Mouse (Mus musculus) embryo, embryonic 10 days (tissue): ENCODE measurements around the gene Plekhm2.

ENCODE experiments used
- DNase-seq: peaks from one replicate; pipeline ENCODE4 v3.0.0-alpha.2; 2015; ENCODE audit warnings: low spot score

The Plekhm2 gene

GRCm38 (mm10) chr4:141632111-141632873 lies 32.4 kb downstream of the Plekhm2 start:
- DNase-seq: no peak

- DNase-seq: no peak
Measured at GRCm38 (mm10) chr4:141631250-141631649, 33.4 kb downstream of the Plekhm2 start.

GRCm38 (mm10) chr4:141630021-141630420 lies 34.7 kb downstream of the Plekhm2 start:
- DNase-seq: no peak

GRCm38 (mm10) chr4:141628661-141629060 lies 36.0 kb downstream of the Plekhm2 start:
- no peak for DNase-seq

- DNase-seq: no peak
Measured at GRCm38 (mm10) chr4:141627502-141627901, 37.2 kb downstream of the Plekhm2 start.

GRCm38 (mm10) chr4:141625774-141626550 lies 38.7 kb downstream of the Plekhm2 start:
- no peak for DNase-seq

GRCm38 (mm10) chr4:141624983-141625773 lies 39.5 kb downstream of the Plekhm2 start:
- DNase-seq: peak; percentile 53

- DNase-seq: no peak
Measured at GRCm38 (mm10) chr4:141624134-141624533, 40.6 kb downstream of the Plekhm2 start.

- DNase-seq: peak; percentile 52
Measured at GRCm38 (mm10) chr4:141623666-141624065, 41.0 kb downstream of the Plekhm2 start, which contains the start of gene Slc25a34. Slc25a34 (minus strand) TSS chr4:141623821.

- DNase-seq: no peak
Measured at GRCm38 (mm10) chr4:141623037-141623436, 41.7 kb downstream of the Plekhm2 start.

GRCm38 (mm10) chr4:141622580-141622979 lies 42.1 kb downstream of the Plekhm2 start:
- no peak for DNase-seq

GRCm38 (mm10) chr4:141622091-141622490 lies 42.6 kb downstream of the Plekhm2 start:
- DNase-seq: no peak

- DNase-seq: no peak
Measured at GRCm38 (mm10) chr4:141621297-141621696, 43.4 kb downstream of the Plekhm2 start.

- no peak for DNase-seq
Measured at GRCm38 (mm10) chr4:141619299-141619883, 45.3 kb downstream of the Plekhm2 start.

GRCm38 (mm10) chr4:141618565-141619243 lies 46.0 kb downstream of the Plekhm2 start, which contains the start of gene Tmem82:
Tmem82 (minus strand) TSS chr4:141618633.
- DNase-seq: peak; percentile 75

- DNase-seq: peak; percentile 39
Measured at GRCm38 (mm10) chr4:141617863-141618564, 46.7 kb downstream of the Plekhm2 start.

GRCm38 (mm10) chr4:141617299-141617698 lies 47.4 kb downstream of the Plekhm2 start:
- DNase-seq: peak; percentile 78

- DNase-seq: no peak
Measured at GRCm38 (mm10) chr4:141616811-141617210, 47.9 kb downstream of the Plekhm2 start.

GRCm38 (mm10) chr4:141614946-141615345 lies 49.8 kb downstream of the Plekhm2 start:
- DNase-seq: no peak

- DNase-seq: no peak
Measured at GRCm38 (mm10) chr4:141609538-141609937, 55.2 kb downstream of the Plekhm2 start.

- DNase-seq: no peak
Measured at GRCm38 (mm10) chr4:141605861-141606260, 58.8 kb downstream of the Plekhm2 start, which contains the start of gene Fblim1. Fblim1 (minus strand) TSS chr4:141606096.
